Mouse (Mus musculus) heart, adult 11 months (tissue): ENCODE results near the gene Zfp971.
"Not testable (repeated sequence)": the region's sequence is repeated elsewhere in the genome, so short reads cannot be mapped to it uniquely, and the experiment has no call there.

Source experiments
- DNase-seq: peaks from one replicate; pipeline ENCODE4 v3.0.0; 2022

Zfp971 gene

GRCm38 (mm10) chr2:178023011-178023611 is at the start of gene Zfp971:
Gene Zfp971 (plus strand): TSS chr2:178023284.
- peak; percentile 98 for DNase-seq

- DNase-seq, result peak; percentile 86
Measured at GRCm38 (mm10) chr2:177974814-177975213, 48.3 kb upstream of the Zfp971 start.

- DNase-seq, result not testable (repeated sequence)
Measured at GRCm38 (mm10) chr2:178019486-178019885, 3.6 kb upstream of the Zfp971 start.

- peak; percentile 95 for DNase-seq
Measured at GRCm38 (mm10) chr2:178020773-178021172, 2.3 kb upstream of the Zfp971 start.

- DNase-seq, result not testable (repeated sequence)
Measured at GRCm38 (mm10) chr2:178023861-178024260, 777 bp downstream of the Zfp971 start.

- not testable (repeated sequence) for DNase-seq
Measured at GRCm38 (mm10) chr2:178027601-178028000, 4.5 kb downstream of the Zfp971 start.

GRCm38 (mm10) chr2:178058195-178058594 is 35.1 kb downstream of the Zfp971 start:
- peak; percentile 92 for DNase-seq

GRCm38 (mm10) chr2:178078166-178078717 is 55.2 kb downstream of the Zfp971 start, which contains the start of gene Zfp931:
Gene Zfp931 (minus strand): TSS chr2:178078476.
- DNase-seq, result peak; percentile 98
